Mouse (Mus musculus) spleen, adult 2 months (tissue): ENCODE results near the gene Zfp772.

Source experiments
- CTCF ChIP-seq: fragments of 200-500 bp; IDR thresholded peaks from 2 replicates; pipeline ENCODE4 v1.5.1; 2011; ENCODE audit warnings: mild to moderate bottlenecking, inconsistent platforms; ENCODE audit not compliant: insufficient read depth, insufficient read length, insufficient replicate concordance; ENCODE audit errors: extremely low read depth
- POLR2A ChIP-seq: fragments of 200-500 bp; IDR thresholded peaks from 2 replicates; pipeline ENCODE4 v1.6.1; 2011; ENCODE audit warnings: low read depth, low read length, inconsistent platforms

DNA sequence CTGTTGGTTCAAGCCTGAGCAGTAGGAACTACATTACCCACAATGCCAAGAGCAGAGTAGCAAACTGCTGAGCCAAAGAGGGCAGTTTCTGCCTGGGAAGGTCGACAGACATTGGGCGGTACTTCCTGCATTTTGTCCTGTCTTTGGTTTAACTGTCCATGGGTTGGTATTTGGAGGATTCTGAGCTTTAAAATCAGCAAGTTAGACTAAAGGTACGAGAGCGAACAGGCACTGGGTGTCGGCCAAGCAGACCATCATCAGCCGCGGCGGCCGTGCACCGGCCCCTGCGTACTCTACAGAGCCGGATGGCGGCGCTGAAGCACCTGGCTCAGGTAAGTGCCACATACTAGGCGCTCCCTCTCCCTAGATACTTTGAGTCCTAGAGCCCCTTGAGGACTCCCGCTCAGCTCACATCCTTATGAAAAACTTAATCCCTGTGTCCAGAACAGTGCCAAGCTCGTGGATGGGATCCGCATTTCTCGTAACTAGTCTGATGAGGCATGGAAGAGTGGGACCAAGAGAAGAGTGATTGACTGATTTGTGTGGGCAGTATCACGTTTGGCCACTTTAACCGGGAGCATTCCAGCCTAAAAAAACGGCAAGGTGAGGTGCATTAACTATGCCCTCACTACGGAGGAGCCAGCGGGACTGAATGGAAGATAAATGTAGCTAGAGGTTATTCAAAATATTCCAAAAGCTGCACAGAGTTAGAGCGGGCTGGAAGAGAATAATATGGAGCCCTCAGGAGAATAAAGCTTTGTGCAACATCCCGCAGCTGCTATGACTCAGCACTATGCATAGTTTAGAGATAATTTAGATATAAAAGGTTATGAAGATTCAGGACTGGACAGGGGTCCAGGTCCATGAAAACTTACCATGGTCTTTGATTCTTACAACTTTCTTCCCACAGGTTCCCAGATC, 38.3 kb downstream of the Zfp772 start, which contains the start of gene Zfp418:
- TF ChIP-seq CTCF (no peak), POLR2A (no peak)
